Mouse (Mus musculus) spleen, adult 2 months (tissue): Measurements from ENCODE around the gene Hoxb5.

Source experiments
- CTCF ChIP-seq: fragments of 200-500 bp; IDR thresholded peaks from 2 replicates; pipeline ENCODE4 v1.5.1; 2011; ENCODE audit warnings: mild to moderate bottlenecking, inconsistent platforms; ENCODE audit not compliant: insufficient read depth, insufficient read length, insufficient replicate concordance; ENCODE audit errors: extremely low read depth
- POLR2A ChIP-seq: fragments of 200-500 bp; IDR thresholded peaks from 2 replicates; pipeline ENCODE4 v1.6.1; 2011; ENCODE audit warnings: low read depth, low read length, inconsistent platforms

DNA sequence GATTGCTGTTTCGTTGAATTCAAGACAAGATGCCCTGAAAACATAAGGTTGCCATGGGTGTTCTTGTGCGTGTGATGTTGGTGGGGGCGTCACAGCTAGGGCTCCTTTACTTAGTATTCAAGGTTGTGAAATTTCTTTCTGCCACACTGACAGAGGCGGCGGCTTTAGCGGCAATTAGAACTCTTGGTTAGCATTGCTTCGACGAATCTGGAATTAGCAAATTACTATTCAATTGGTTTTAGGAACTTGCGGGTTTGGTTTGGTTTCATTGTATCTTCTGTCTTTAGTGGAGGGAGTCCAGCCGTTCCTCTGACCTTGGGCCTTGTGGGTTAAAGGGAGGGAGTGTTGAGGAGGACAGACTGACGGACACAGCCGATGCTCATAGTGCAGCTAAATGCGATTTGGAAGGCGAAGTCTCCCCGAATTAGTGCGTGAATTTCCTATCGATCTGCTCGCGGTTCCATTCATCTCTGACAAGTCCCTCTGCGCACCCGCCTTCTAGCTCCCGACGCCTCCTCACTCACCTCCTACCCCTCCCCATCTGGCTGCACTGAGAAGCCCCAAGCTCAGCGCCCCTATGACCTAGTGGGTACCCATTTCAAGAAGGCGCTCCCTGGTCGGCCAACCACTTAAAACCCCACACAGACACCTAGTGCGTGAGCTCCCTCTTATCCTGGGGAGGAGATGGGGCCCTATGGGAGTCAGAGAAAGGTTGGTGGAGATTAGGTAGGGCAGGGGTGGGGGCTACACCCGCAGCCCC lies 14.7 kb downstream of the Hoxb5 start, which contains the start of gene Hoxb4:
- TF ChIP-seq CTCF (no peak), POLR2A (no peak)
